25 mouse cellular contexts compared by ENCODE assay signal in the genomic region with DNA sequence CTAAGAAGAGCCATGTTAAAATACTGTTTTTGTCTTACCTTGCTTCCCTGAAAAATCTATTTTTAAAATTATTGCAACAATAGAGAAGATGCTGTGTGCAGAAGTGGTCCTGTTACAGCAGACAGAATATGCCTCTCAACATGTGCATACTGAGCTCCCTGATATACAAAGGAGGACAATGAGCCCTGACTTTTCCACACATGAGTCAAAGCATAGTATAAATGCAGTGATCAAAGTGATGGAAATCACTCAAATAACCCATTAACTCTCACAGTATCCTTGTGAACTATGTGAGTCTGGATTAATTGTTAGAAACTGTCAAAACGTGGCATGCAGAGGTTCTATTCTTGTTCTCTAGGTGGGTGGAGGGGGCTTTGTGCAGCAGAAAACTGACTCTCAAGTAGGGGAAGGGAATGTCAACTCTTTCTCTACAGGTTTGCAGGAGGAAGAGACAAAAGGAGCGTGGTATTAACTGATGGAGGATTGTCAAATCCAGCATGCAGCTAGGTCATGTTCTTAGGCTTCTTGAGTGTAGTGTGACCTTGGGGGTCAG.
DNase-seq lines count a peak whose midpoint lies in the region; ATAC-seq and TF ChIP-seq lines count a peak whose summit lies in the region.
"Had no signal": no experiment of that assay in that cellular context is flagged by ENCODE, and none has a peak within 500 bp of the region (broad histone marks: within the 10 kb centered on the region; RNA-seq: fewer than 3 reads in every experiment).

No protein-coding gene starts in this region.

- ATAC-seq in forebrain, postnatal 0 days: peak; percentile 93
- no peak for ATAC-seq in forebrain, embryonic 13.5 days
- ATAC-seq: CD4-positive, CD25-positive, alpha-beta regulatory T cell, adult 4 months; hindbrain, embryonic 16.5 days; intestine, embryonic 15.5 days had no signal

- H3K27me3 ChIP-seq in forebrain, postnatal 0 days (ENCODE audit: insufficient read depth, low read length): no peaks in the 10 kb centered on the region
- H3K27me3 ChIP-seq in forebrain, embryonic 13.5 days: no peaks in the 10 kb centered on the region
- H3K27me3 ChIP-seq: heart, embryonic 12.5 days; heart, embryonic 15.5 days; hindbrain, embryonic 13.5 days; intestine, embryonic 15.5 days had no signal

- TF ChIP-seq POLR2A in brain, embryonic 14.5 days (IDR thresholded peaks at IDR 0.05; ENCODE audit: borderline replicate concordance, extremely low read depth, insufficient read depth, insufficient read length, poor library complexity, severe bottlenecking): no peak

- no peaks in the 10 kb centered on the region for H3K36me3 ChIP-seq in forebrain, postnatal 0 days (ENCODE audit: insufficient read depth)
- no peaks in the 10 kb centered on the region for H3K36me3 ChIP-seq in forebrain, embryonic 13.5 days (ENCODE audit: poor library complexity, severe bottlenecking)
- H3K36me3 ChIP-seq: forebrain, embryonic 10.5 days; heart, embryonic 12.5 days; heart, embryonic 15.5 days; hindbrain, embryonic 10.5 days; hindbrain, embryonic 13.5 days; intestine, embryonic 15.5 days had no signal

- no peak overlapping the region for H3K9ac ChIP-seq in forebrain, postnatal 0 days
- H3K9ac ChIP-seq in forebrain, embryonic 13.5 days: no peak overlapping the region
- H3K9ac ChIP-seq: heart, embryonic 12.5 days; heart, embryonic 15.5 days; hindbrain, embryonic 13.5 days; intestine, embryonic 15.5 days had no signal

- H3K4me1 ChIP-seq in forebrain, postnatal 0 days (ENCODE audit: insufficient read depth): no peaks in the 10 kb centered on the region
- H3K4me1 ChIP-seq in forebrain, embryonic 13.5 days: no peaks in the 10 kb centered on the region
- H3K4me1 ChIP-seq: forebrain, embryonic 10.5 days; heart, embryonic 12.5 days; heart, embryonic 15.5 days; hindbrain, embryonic 10.5 days; hindbrain, embryonic 13.5 days; intestine, embryonic 15.5 days had no signal

- peak; percentile 25 for DNase-seq in forebrain, postnatal 0 days
- DNase-seq in left cerebral cortex, adult 11 months (ENCODE audit: low spot score): peak; percentile 16
- no peak for DNase-seq in left cerebral cortex, adult 8-10 months (ENCODE audit: low spot score in 2 of 2)
- DNase-seq in brain, embryonic 14.5 days (ENCODE audit: low read depth): peak; percentile 13
- DNase-seq in lung, postnatal 25 days (ENCODE audit: low spot score): no peak
- DNase-seq: adrenal gland, adult 2 months; adrenal gland, postnatal 14 days; cerebellum, adult 18-20 months; cerebellum, adult 9-10 months; cerebellum, postnatal 14 days; gastrocnemius, adult 2 months; gastrocnemius, postnatal 25 days; heart, adult 18-20 months; heart, postnatal 10 days; heart, postnatal 36 days; kidney, adult 11 months had no signal

- no peak overlapping the region for H3K27ac ChIP-seq in forebrain, postnatal 0 days (ENCODE audit: low read depth, low read length)
- H3K27ac ChIP-seq in forebrain, embryonic 13.5 days: no peak overlapping the region
- H3K27ac ChIP-seq: forebrain, embryonic 10.5 days; gastrocnemius, adult 2 months; heart, embryonic 15.5 days; hindbrain, embryonic 10.5 days; hindbrain, embryonic 13.5 days; intestine, embryonic 15.5 days had no signal

- H3K9me3 ChIP-seq in forebrain, postnatal 0 days (ENCODE audit: low read length): no peaks in the 10 kb centered on the region
- no peaks in the 10 kb centered on the region for H3K9me3 ChIP-seq in forebrain, embryonic 13.5 days (replicated peaks)
- H3K9me3 ChIP-seq: forebrain, embryonic 10.5 days; heart, embryonic 12.5 days; heart, embryonic 15.5 days; hindbrain, embryonic 10.5 days; hindbrain, embryonic 13.5 days; intestine, embryonic 15.5 days had no signal

- H3K4me2 ChIP-seq in forebrain, postnatal 0 days (ENCODE audit: low read depth): no peak overlapping the region
- no peak overlapping the region for H3K4me2 ChIP-seq in forebrain, embryonic 13.5 days
- H3K4me2 ChIP-seq: heart, embryonic 12.5 days; heart, embryonic 15.5 days; hindbrain, embryonic 13.5 days; intestine, embryonic 15.5 days had no signal

- 42% methylated on average over 2 of the region's 2 CpGs for WGBS in forebrain, postnatal 0 days
- 55% methylated on average over 2 of the region's 2 CpGs for WGBS in forebrain, embryonic 13.5 days

- H3K4me3 ChIP-seq in forebrain, postnatal 0 days (ENCODE audit: low read depth, low read length): no peak overlapping the region
- H3K4me3 ChIP-seq in forebrain, embryonic 13.5 days: no peak overlapping the region
- H3K4me3 ChIP-seq: forebrain, embryonic 10.5 days; gastrocnemius, adult 2 months; heart, embryonic 12.5 days; heart, embryonic 15.5 days; hindbrain, embryonic 10.5 days; hindbrain, embryonic 13.5 days; intestine, embryonic 15.5 days had no signal

- no peak for TF ChIP-seq CTCF in forebrain, postnatal 0 days (IDR thresholded peaks at IDR 0.05; ENCODE audit: low read depth)
- TF ChIP-seq CTCF in brain, embryonic 14.5 days (IDR thresholded peaks at IDR 0.05; ENCODE audit: borderline replicate concordance, extremely low read depth, insufficient read depth, insufficient read length): no peak

Comparison
In these comparisons a context has a peak if more than half of its experiments do, and no peak if none do; other contexts are left out.
1. DNase-seq: peak in forebrain, postnatal 0 days (single experiment), left cerebral cortex, adult 11 months (single experiment) and brain, embryonic 14.5 days (single experiment); none in left cerebral cortex, adult 8-10 months (0 of 2) and lung, postnatal 25 days (single experiment).